Mouse (Mus musculus): ENCODE results near the gene Samd14.

Gene Samd14

GRCm38 (mm10) chr11:94989562-94990017 lies 20.1 kb upstream of the Samd14 start:
- in situ Hi-C loops (cut with MboI, MseI): no loop called here

- in situ Hi-C loops (cut with MboI, MseI): no loop called here
Measured at GRCm38 (mm10) chr11:94990102-94990748, 19.5 kb upstream of the Samd14 start.

GRCm38 (mm10) chr11:94990749-94991577 lies 18.7 kb upstream of the Samd14 start, which contains the start of gene Ppp1r9b:
Gene Ppp1r9b, plus strand, starts transcription at chr11:94991035.
- in situ Hi-C loops (cut with MboI, MseI): no loop called here

- in situ Hi-C loops (cut with MboI, MseI): no loop called here
Measured at GRCm38 (mm10) chr11:94991641-94992479, 17.8 kb upstream of the Samd14 start.

- in situ Hi-C loops (cut with MboI, MseI): no loop called here
Measured at GRCm38 (mm10) chr11:94992480-94992753, 17.3 kb upstream of the Samd14 start.

GRCm38 (mm10) chr11:94992754-94993606 lies 16.7 kb upstream of the Samd14 start:
- in situ Hi-C loops (cut with MboI, MseI): no loop called here

GRCm38 (mm10) chr11:94994208-94994814 lies 15.4 kb upstream of the Samd14 start:
- in situ Hi-C loops (cut with MboI, MseI): no loop called here

GRCm38 (mm10) chr11:94994947-94995772 lies 14.5 kb upstream of the Samd14 start:
- in situ Hi-C loops (cut with MboI, MseI): no loop called here

DNA sequence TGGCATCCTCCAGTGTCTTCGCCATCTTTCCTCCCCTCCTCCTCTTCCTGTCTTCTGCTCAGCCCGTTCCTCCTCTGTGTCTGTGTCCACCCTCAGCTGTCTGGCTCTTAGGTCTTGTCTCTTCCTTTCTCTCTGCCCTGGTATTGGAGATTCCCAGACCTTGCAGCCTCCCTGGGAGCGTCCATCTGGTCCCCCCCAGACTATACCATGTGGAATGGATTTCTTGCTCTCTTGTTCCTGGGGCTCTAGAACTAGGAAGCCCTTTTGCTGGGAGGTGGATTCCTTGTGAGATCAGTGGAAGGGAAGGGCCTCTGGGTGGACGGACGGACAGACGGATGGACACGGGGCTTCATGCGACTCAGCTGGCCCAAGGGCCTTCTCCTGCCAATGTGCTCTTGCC lies 13.6 kb upstream of the Samd14 start:
- in situ Hi-C loops (cut with MboI, MseI): no loop called here

DNA sequence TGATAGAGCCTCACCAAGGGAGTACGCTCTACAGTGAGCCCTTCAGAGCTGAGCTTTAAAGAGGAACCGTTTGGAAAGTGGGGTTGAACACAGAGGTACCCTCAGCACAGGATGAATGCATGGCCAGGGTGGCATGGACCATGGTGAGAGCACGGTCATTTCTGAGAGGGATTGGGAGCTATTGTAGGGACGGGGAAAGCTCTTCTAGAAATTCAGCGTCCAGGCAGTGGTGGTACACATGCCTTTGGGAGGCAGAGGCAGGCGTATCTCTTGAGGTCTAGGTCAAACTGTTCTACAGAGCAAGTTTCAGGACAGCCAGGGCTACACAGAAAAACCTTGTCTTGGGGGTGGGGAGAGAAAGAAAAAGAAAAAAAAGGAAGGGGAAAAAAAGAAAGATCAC lies 12.7 kb upstream of the Samd14 start:
- in situ Hi-C loops (cut with MboI, MseI): no loop called here

GRCm38 (mm10) chr11:94997596-94997995 lies 12.1 kb upstream of the Samd14 start:
- in situ Hi-C loops (cut with MboI, MseI): no loop called here

GRCm38 (mm10) chr11:94998041-94998531 lies 11.6 kb upstream of the Samd14 start:
- in situ Hi-C loops (cut with MboI, MseI): no loop called here

DNA sequence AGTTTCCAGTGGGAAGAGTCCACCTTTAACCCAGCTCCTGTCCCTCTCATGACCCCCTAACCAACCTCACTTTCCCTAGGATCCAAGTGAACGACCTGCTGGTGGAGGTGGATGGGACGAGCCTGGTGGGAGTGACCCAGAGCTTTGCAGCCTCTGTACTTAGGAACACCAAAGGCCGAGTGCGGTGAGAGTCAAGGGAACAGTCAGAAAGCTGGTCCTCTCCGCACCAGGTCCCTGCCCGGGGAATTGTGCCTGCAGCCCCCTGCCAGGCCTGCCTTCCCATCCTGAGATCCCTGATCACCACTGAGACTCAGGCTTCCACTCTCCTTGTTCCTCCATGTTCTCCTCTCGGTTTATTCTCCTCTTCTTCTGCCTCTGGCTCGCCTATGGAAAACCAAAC lies 9.6 kb upstream of the Samd14 start:
- in situ Hi-C loops (cut with MboI, MseI): no loop called here

- in situ Hi-C loops (cut with MboI, MseI): no loop called here
Measured at GRCm38 (mm10) chr11:95000548-95000947, 9.1 kb upstream of the Samd14 start.

GRCm38 (mm10) chr11:95001058-95001457 lies 8.6 kb upstream of the Samd14 start:
- in situ Hi-C loops (cut with MboI, MseI): no loop called here

GRCm38 (mm10) chr11:95001584-95002347 lies 7.9 kb upstream of the Samd14 start:
- in situ Hi-C loops (cut with MboI, MseI): no loop called here

GRCm38 (mm10) chr11:95002705-95003104 lies 7.0 kb upstream of the Samd14 start:
- in situ Hi-C loops (cut with MboI, MseI): no loop called here

GRCm38 (mm10) chr11:95004136-95004936 lies 5.3 kb upstream of the Samd14 start:
- in situ Hi-C loops (cut with MboI, MseI): no loop called here

DNA sequence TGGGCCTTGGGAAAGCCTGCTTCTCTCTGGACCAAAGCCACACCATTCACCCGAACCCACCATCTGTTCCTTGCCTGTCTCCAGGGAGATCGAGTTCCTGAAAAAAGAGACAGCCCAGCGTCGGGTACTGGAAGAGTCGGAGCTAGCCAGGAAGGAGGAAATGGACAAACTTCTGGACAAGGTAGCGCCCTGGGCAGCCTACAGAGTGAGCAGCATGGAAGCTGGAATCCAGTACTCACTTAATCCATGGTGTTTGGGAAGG lies 4.8 kb upstream of the Samd14 start:
- in situ Hi-C loops (cut with MboI, MseI): no loop called here

Data from regulatory T cell (primary cell).